Mouse (Mus musculus): ENCODE results near the gene Camta1. TPM values are rescaled to one million over a fixed set of nuclear protein-coding genes. Genes with fewer than 3 reads are reported as not detected.
A peak's percentile ranks its signal among the peaks of the same experiment; 100 is the strongest.

Camta1 gene
- polyA plus RNA-seq, 1 experiment from 2014 or later: 25.3 TPM

GRCm38 (mm10) chr4:151108834-151109241 is 752.8 kb downstream of the Camta1 start:
- H3K27me3 ChIP-seq (ENCODE audit: control insufficient read depth, insufficient read depth, low read depth, low read length): peaks cover 54% of the 10 kb centered on the region
- no peaks in the 10 kb centered on the region for H3K9me3 ChIP-seq (replicated peaks; ENCODE audit: control insufficient read depth, low read length)
- H3K4me3 ChIP-seq (ENCODE audit: low read depth, low read length): peak overlapping the region; percentile 50
- H3K4me1 ChIP-seq (ENCODE audit: control insufficient read depth, low read depth, low read length): peaks cover 3% of the 10 kb centered on the region
- no peak for ATAC-seq (ENCODE audit: low read depth)
- 4% methylated on average over 14 of the region's 20 CpGs for WGBS (ENCODE audit: insufficient replicate concordance)
- no peaks in the 10 kb centered on the region for H3K36me3 ChIP-seq (ENCODE audit: control insufficient read depth, insufficient read depth)
- no peak overlapping the region for H3K9ac ChIP-seq (ENCODE audit: low read depth, low read length)
- peak overlapping the region; percentile 69 for H3K4me2 ChIP-seq (ENCODE audit: low read depth, low read length)
- H3K27ac ChIP-seq (ENCODE audit: low read length): no peak overlapping the region

- H3K9ac ChIP-seq (ENCODE audit: low read depth, low read length): no peak overlapping the region
- peaks cover 3% of the 10 kb centered on the region for H3K4me1 ChIP-seq (ENCODE audit: control insufficient read depth, low read depth, low read length)
- H3K27ac ChIP-seq (ENCODE audit: low read length): no peak overlapping the region
- peak overlapping the region; percentile 69 for H3K4me2 ChIP-seq (ENCODE audit: low read depth, low read length)
- H3K9me3 ChIP-seq (replicated peaks; ENCODE audit: control insufficient read depth, low read length): no peaks in the 10 kb centered on the region
- peaks cover 54% of the 10 kb centered on the region for H3K27me3 ChIP-seq (ENCODE audit: control insufficient read depth, insufficient read depth, low read depth, low read length)
- peak; percentile 94 for ATAC-seq (ENCODE audit: low read depth)
- H3K4me3 ChIP-seq (ENCODE audit: low read depth, low read length): peak overlapping the region; percentile 50
- WGBS (ENCODE audit: insufficient replicate concordance): 2% methylated on average over 92 of the region's 101 CpGs
- no peaks in the 10 kb centered on the region for H3K36me3 ChIP-seq (ENCODE audit: control insufficient read depth, insufficient read depth)
These were observed 753.5 kb downstream of the Camta1 start for GRCm38 (mm10) chr4:151108028-151108771.

- Histone ChIP-seq H3K4me3 (ENCODE audit: low read depth, low read length) (peak overlapping the region; percentile 50), H3K27me3 (ENCODE audit: control insufficient read depth, insufficient read depth, low read depth, low read length) (peaks cover 54% of the 10 kb centered on the region), H3K4me2 (ENCODE audit: low read depth, low read length) (peak overlapping the region; percentile 69; the same call in 1 of the 2 replicates), H3K9me3 (replicated peaks; ENCODE audit: control insufficient read depth, low read length) (no peaks in the 10 kb centered on the region), H3K27ac (ENCODE audit: low read length) (no peak overlapping the region), H3K4me1 (ENCODE audit: control insufficient read depth, low read depth, low read length) (peaks cover 3% of the 10 kb centered on the region), H3K9ac (ENCODE audit: low read depth, low read length) (no peak overlapping the region), H3K36me3 (ENCODE audit: control insufficient read depth, insufficient read depth) (no peaks in the 10 kb centered on the region)
- WGBS (ENCODE audit: insufficient replicate concordance): 4% methylated on average over 60 of the region's 60 CpGs
- ATAC-seq (ENCODE audit: low read depth): no peak
These were observed 754.3 kb downstream of the Camta1 start for GRCm38 (mm10) chr4:151107131-151108001.

GRCm38 (mm10) chr4:151106468-151106867 is 755.2 kb downstream of the Camta1 start:
- ATAC-seq (ENCODE audit: low read depth): no peak
- no peak overlapping the region for H3K27ac ChIP-seq (ENCODE audit: low read length)
- H3K4me2 ChIP-seq (ENCODE audit: low read depth, low read length): no peak overlapping the region
- H3K9me3 ChIP-seq (replicated peaks; ENCODE audit: control insufficient read depth, low read length): no peaks in the 10 kb centered on the region
- WGBS (ENCODE audit: insufficient replicate concordance): 48% methylated on average over 10 of the region's 10 CpGs
- no peak overlapping the region for H3K9ac ChIP-seq (ENCODE audit: low read depth, low read length)
- peaks cover 3% of the 10 kb centered on the region for H3K4me1 ChIP-seq (ENCODE audit: control insufficient read depth, low read depth, low read length)
- H3K27me3 ChIP-seq (ENCODE audit: control insufficient read depth, insufficient read depth, low read depth, low read length): peaks cover 54% of the 10 kb centered on the region
- H3K36me3 ChIP-seq (ENCODE audit: control insufficient read depth, insufficient read depth): no peaks in the 10 kb centered on the region
- H3K4me3 ChIP-seq (ENCODE audit: low read depth, low read length): no peak overlapping the region

- 57% methylated on average over 6 of the region's 6 CpGs for WGBS (ENCODE audit: insufficient replicate concordance)
- Histone ChIP-seq H3K36me3 (ENCODE audit: control insufficient read depth, insufficient read depth) (no peaks in the 10 kb centered on the region), H3K27me3 (ENCODE audit: control insufficient read depth, insufficient read depth, low read depth, low read length) (peaks cover 52% of the 10 kb centered on the region), H3K4me1 (ENCODE audit: control insufficient read depth, low read depth, low read length) (peaks cover 3% of the 10 kb centered on the region), H3K9ac (ENCODE audit: low read depth, low read length) (no peak overlapping the region), H3K4me2 (ENCODE audit: low read depth, low read length) (no peak overlapping the region), H3K9me3 (replicated peaks; ENCODE audit: control insufficient read depth, low read length) (no peaks in the 10 kb centered on the region), H3K27ac (ENCODE audit: low read length) (no peak overlapping the region), H3K4me3 (ENCODE audit: low read depth, low read length) (no peak overlapping the region)
- ATAC-seq (ENCODE audit: low read depth): no peak
These were observed 755.8 kb downstream of the Camta1 start for GRCm38 (mm10) chr4:151105886-151106285.

- Histone ChIP-seq H3K36me3 (ENCODE audit: control insufficient read depth, insufficient read depth) (no peaks in the 10 kb centered on the region), H3K27ac (ENCODE audit: low read length) (no peak overlapping the region), H3K27me3 (ENCODE audit: control insufficient read depth, insufficient read depth, low read depth, low read length) (peaks cover 34% of the 10 kb centered on the region), H3K4me3 (ENCODE audit: low read depth, low read length) (no peak overlapping the region), H3K4me1 (ENCODE audit: control insufficient read depth, low read depth, low read length) (peaks cover 3% of the 10 kb centered on the region), H3K9ac (ENCODE audit: low read depth, low read length) (no peak overlapping the region), H3K4me2 (ENCODE audit: low read depth, low read length) (no peak overlapping the region), H3K9me3 (replicated peaks; ENCODE audit: control insufficient read depth, low read length) (no peaks in the 10 kb centered on the region)
- WGBS (ENCODE audit: insufficient replicate concordance): 69% methylated on average over 10 of the region's 10 CpGs
- ATAC-seq (ENCODE audit: low read depth): no peak
These were observed 757.5 kb downstream of the Camta1 start for GRCm38 (mm10) chr4:151104147-151104546.

- Histone ChIP-seq H3K36me3 (ENCODE audit: control insufficient read depth, insufficient read depth) (no peaks in the 10 kb centered on the region), H3K4me1 (ENCODE audit: control insufficient read depth, low read depth, low read length) (peaks cover 3% of the 10 kb centered on the region), H3K4me3 (ENCODE audit: low read depth, low read length) (no peak overlapping the region), H3K27me3 (ENCODE audit: control insufficient read depth, insufficient read depth, low read depth, low read length) (peaks cover 29% of the 10 kb centered on the region), H3K9me3 (replicated peaks; ENCODE audit: control insufficient read depth, low read length) (no peaks in the 10 kb centered on the region), H3K27ac (ENCODE audit: low read length) (no peak overlapping the region), H3K9ac (ENCODE audit: low read depth, low read length) (no peak overlapping the region), H3K4me2 (ENCODE audit: low read depth, low read length) (no peak overlapping the region)
- ATAC-seq (ENCODE audit: low read depth): no peak
- WGBS (ENCODE audit: insufficient replicate concordance): 64% methylated on average over 11 of the region's 11 CpGs
These were observed 758.0 kb downstream of the Camta1 start for GRCm38 (mm10) chr4:151103646-151104045.

- H3K36me3 ChIP-seq (ENCODE audit: control insufficient read depth, insufficient read depth): no peaks in the 10 kb centered on the region
- H3K9me3 ChIP-seq (replicated peaks; ENCODE audit: control insufficient read depth, low read length): no peaks in the 10 kb centered on the region
- no peak overlapping the region for H3K27ac ChIP-seq (ENCODE audit: low read length)
- no peaks in the 10 kb centered on the region for H3K4me1 ChIP-seq (ENCODE audit: control insufficient read depth, low read depth, low read length)
- no peak overlapping the region for H3K4me2 ChIP-seq (ENCODE audit: low read depth, low read length)
- no peak overlapping the region for H3K4me3 ChIP-seq (ENCODE audit: low read depth, low read length)
- H3K27me3 ChIP-seq (ENCODE audit: control insufficient read depth, insufficient read depth, low read depth, low read length): no peaks in the 10 kb centered on the region
- no peak for ATAC-seq (ENCODE audit: low read depth)
- no peak overlapping the region for H3K9ac ChIP-seq (ENCODE audit: low read depth, low read length)
- 70% methylated on average over 11 of the region's 11 CpGs for WGBS (ENCODE audit: insufficient replicate concordance)
These were observed 764.6 kb downstream of the Camta1 start for GRCm38 (mm10) chr4:151097104-151097438.

All from liver, embryonic 16.5 days (tissue).